19 mouse cellular contexts compared by ENCODE assay signal in genomic region chr2:52179678-52180077, GRCm38 (mm10).
A peak's percentile ranks its signal among the peaks of the same experiment; 100 is the strongest.
DNase-seq lines count a peak whose midpoint lies in the region; ATAC-seq and TF ChIP-seq lines count a peak whose summit lies in the region.
"Had no signal": no experiment of that assay in that cellular context is flagged by ENCODE, and none has a peak within 500 bp of the region (broad histone marks: within the 10 kb centered on the region; RNA-seq: fewer than 3 reads in every experiment).

No protein-coding gene starts in this region.

- TF ChIP-seq CTCF in Patski (IDR thresholded peaks at IDR 0.05) = no peak

- H3K4me1 ChIP-seq in kidney, embryonic 16.5 days (ENCODE audit: insufficient read depth, low read length) = no peaks in the 10 kb centered on the region
- H3K4me1 ChIP-seq: hindbrain, embryonic 15.5 days; liver, embryonic 13.5 days; midbrain, embryonic 10.5 days had no signal

- DNase-seq in kidney, postnatal 10 days = no peak
- DNase-seq in B cell, adult 2 months = peak; percentile 8 to 18
- peak; percentile 28 for DNase-seq in Patski (ENCODE audit: low read depth, low spot score)
- no peak for DNase-seq in right cerebral cortex, adult 18-20 months
- DNase-seq: adrenal gland, adult 2 months; cerebellum, adult 9-10 months; embryo, embryonic 11 days; forebrain, postnatal 0 days; heart, postnatal 14 days; kidney, adult 2 months; layer of hippocampus, postnatal 36 days; liver, embryonic 13.5 days had no signal

- H3K4me2 ChIP-seq in kidney, embryonic 16.5 days (replicated peaks; ENCODE audit: low read depth, low read length) = no peak overlapping the region
- H3K4me2 ChIP-seq: hindbrain, embryonic 15.5 days; liver, embryonic 13.5 days had no signal

- POLR2A ChIA-PET in Patski (lab: Charles Lee) = interaction anchor here (0.7 kb wide), 1 partner anchor 9 kb away, joined by 5 read pairs; no protein-coding TSS in a partner anchor

- no peaks in the 10 kb centered on the region for H3K9me3 ChIP-seq in kidney, embryonic 16.5 days (ENCODE audit: low read length)
- H3K9me3 ChIP-seq: hindbrain, embryonic 15.5 days; liver, embryonic 13.5 days; midbrain, embryonic 10.5 days had no signal

- H3K4me3 ChIP-seq in kidney, embryonic 16.5 days (ENCODE audit: low read length) = no peak overlapping the region
- H3K4me3 ChIP-seq: hindbrain, embryonic 15.5 days; liver, embryonic 13.5 days; midbrain, embryonic 10.5 days; myocyte had no signal

- ATAC-seq in kidney, embryonic 16.5 days (ENCODE audit: low FRiP score, low TSS enrichment) = peak; percentile 63; the same call in 1 of the 2 replicates
- ATAC-seq in Patski = peak; percentile 62
- peak; percentile 31; the same call in 1 of the 2 replicates for ATAC-seq in monocyte, adult 5-6 weeks (replicated peaks; ENCODE audit: insufficient number of reproducible peaks, low FRiP score, low TSS enrichment, poor library complexity, severe bottlenecking)
- ATAC-seq in inflammation-experienced regulatory T-cells, adult 6 months = no peak
- ATAC-seq: forebrain, postnatal 0 days; lung, postnatal 0 days had no signal

- no peaks in the 10 kb centered on the region for H3K27me3 ChIP-seq in kidney, embryonic 16.5 days (ENCODE audit: insufficient read depth, low read length)
- H3K27me3 ChIP-seq in Patski = no peaks in the 10 kb centered on the region
- H3K27me3 ChIP-seq: hindbrain, embryonic 15.5 days; liver, embryonic 13.5 days had no signal

- in situ Hi-C loops in Patski (cut with MboI; ENCODE audit: low pct_unique_long_range_greater_than_20kb) = no loop called here

- H3K9ac ChIP-seq in kidney, embryonic 16.5 days (replicated peaks; ENCODE audit: low read length) = no peak overlapping the region
- H3K9ac ChIP-seq: forebrain, postnatal 0 days; hindbrain, embryonic 15.5 days; liver, embryonic 13.5 days had no signal

- CTCF ChIA-PET in Patski (lab: Charles Lee) = no interaction called here

- 63% methylated on average over 1 of the region's 1 CpGs for WGBS in kidney, embryonic 16.5 days

- no peaks in the 10 kb centered on the region for H3K36me3 ChIP-seq in kidney, embryonic 16.5 days (ENCODE audit: insufficient read depth, low read length)
- H3K36me3 ChIP-seq: hindbrain, embryonic 15.5 days; liver, embryonic 13.5 days; midbrain, embryonic 10.5 days had no signal

- H3K27ac ChIP-seq in kidney, embryonic 16.5 days (ENCODE audit: low read length) = no peak overlapping the region
- H3K27ac ChIP-seq: hindbrain, embryonic 15.5 days; liver, embryonic 13.5 days; midbrain, embryonic 10.5 days had no signal

Comparison
In these comparisons a context has a peak if more than half of its experiments do, and no peak if none do; other contexts are left out.
1. DNase-seq: peak in B cell, adult 2 months (2 of 2) and Patski (single experiment); none in kidney, postnatal 10 days (single experiment) and right cerebral cortex, adult 18-20 months (single experiment).